Mouse (Mus musculus) kidney, postnatal 0 days (tissue): ENCODE measurements around the gene Gm14597. TPM values are rescaled to one million over a fixed set of nuclear protein-coding genes. Genes with fewer than 3 reads are reported as not detected.
A peak's percentile ranks its signal among the peaks of the same experiment; 100 is the strongest.
"Not testable (repeated sequence)": the region's sequence is repeated elsewhere in the genome, so short reads cannot be mapped to it uniquely, and the experiment has no call there.

Experiments used
- ATAC-seq: fragments of 200-750 bp; cut with Nextera tagmentation; replicated peaks from 2 replicates; pipeline ENCODE4 v1.8.0; 2017; ENCODE audit warnings: low read depth, moderate number of reproducible peaks, moderate TSS enrichment, moderate library complexity; ENCODE audit not compliant: low FRiP score
- DNase-seq: peaks from one replicate; pipeline ENCODE4 v3.0.0-alpha.2; 2016; ENCODE audit warnings: low spot score
- H3K27ac ChIP-seq: fragments of 300-500 bp; sonication (generic); 2 replicates; pipeline ENCODE4 v1.5.1; 2014; ENCODE audit warnings: mild to moderate bottlenecking
- H3K27me3 ChIP-seq: fragments of 300-500 bp; sonication (generic); 2 replicates; pipeline ENCODE4 v1.6.1; 2014; ENCODE audit warnings: low read length, mixed read lengths; ENCODE audit not compliant: insufficient read depth
- H3K36me3 ChIP-seq: fragments of 300-500 bp; sonication (generic); 2 replicates; pipeline ENCODE4 v1.6.1; 2014; ENCODE audit warnings: low read length, mixed read lengths; ENCODE audit not compliant: insufficient read depth
- H3K4me1 ChIP-seq: fragments of 300-500 bp; sonication (generic); replicated peaks from 2 replicates; pipeline ENCODE4 v1.6.1; 2014; ENCODE audit warnings: antibody characterized with exemption, low read length, mixed read lengths; ENCODE audit not compliant: insufficient read depth
- H3K4me2 ChIP-seq: fragments of 300-500 bp; sonication (generic); 2 replicates; pipeline ENCODE4 v1.6.1; 2014; ENCODE audit warnings: mild to moderate bottlenecking, low read length, moderate library complexity, mixed read lengths
- H3K4me3 ChIP-seq: fragments of 300-500 bp; sonication (generic); replicated peaks from 2 replicates; pipeline ENCODE4 v1.5.1; 2014; ENCODE audit warnings: low read depth, low read length
- H3K9ac ChIP-seq: fragments of 300-500 bp; sonication (generic); 2 replicates; pipeline ENCODE4 v1.6.1; 2014; ENCODE audit warnings: low read depth, low read length
- H3K9me3 ChIP-seq: fragments of 300-500 bp; sonication (generic); replicated peaks from 2 replicates; pipeline ENCODE4 v1.6.1; 2016; ENCODE audit warnings: low read length, inconsistent platforms, mixed read lengths
- CTCF ChIP-seq: IDR thresholded peaks from 2 replicates; pipeline ENCODE4 v1.5.1; 2016; ENCODE audit warnings: antibody characterized with exemption, low read depth, mild to moderate bottlenecking, moderate library complexity
- WGBS: fragments of 180-500 bp; shearing (Covaris S2); extraction: QIAGEN DNeasy Blood & Tissue Kit; methylation state at CpG from one replicate; pipeline ENCODE4 v1.1.7; 2014; 5-methylcytosine and 5-hydroxymethylcytosine counted together
- polyA plus RNA-seq: library from polyadenylated mRNA; unstranded; fragments of >200 nt; fragmentation: Nextera tagmentation; extraction: Ambion mirVana; gene quantifications from 2 replicates; pipeline ENCODE4 v1.2.1, GENCODE M21; 2015

The Gm14597 gene
- polyA plus RNA-seq, 1 experiment from 2014 or later, result not detected

GRCm38 (mm10) chrX:53610571-53610970 is 1.8 kb upstream of the Gm14597 start:
- Histone ChIP-seq H3K27me3 (no peaks in the 10 kb centered on the region), H3K4me1 (no peaks in the 10 kb centered on the region), H3K4me2 (no peak overlapping the region), H3K27ac (no peak overlapping the region), H3K36me3 (no peaks in the 10 kb centered on the region), H3K9ac (no peak overlapping the region), H3K9me3 (no peaks in the 10 kb centered on the region), H3K4me3 (no peak overlapping the region)
- peak; percentile 62 for DNase-seq
- 0% methylated on average over 3 of the region's 3 CpGs for WGBS
- ATAC-seq, result no peak
- TF ChIP-seq CTCF, result peak; percentile 77

- H3K9ac ChIP-seq, result peak overlapping the region; percentile 54
- TF ChIP-seq CTCF, result no peak
- H3K4me2 ChIP-seq, result peak overlapping the region; percentile 55
- no peaks in the 10 kb centered on the region for H3K9me3 ChIP-seq
- peak; percentile 54; the same call in 1 of the 2 replicates for ATAC-seq
- H3K4me1 ChIP-seq, result no peaks in the 10 kb centered on the region
- DNase-seq, result peak; percentile 11
- WGBS, result 26% methylated on average over 18 of the region's 18 CpGs
- peak overlapping the region; percentile 42 for H3K4me3 ChIP-seq
- H3K36me3 ChIP-seq, result no peaks in the 10 kb centered on the region
- no peaks in the 10 kb centered on the region for H3K27me3 ChIP-seq
- H3K27ac ChIP-seq, result peak overlapping the region; percentile 36
These were observed 511 bp downstream of the Gm14597 start for GRCm38 (mm10) chrX:53608122-53608813.

- H3K4me2 ChIP-seq, result peak within 1 kb of the TSS; percentile 55
- ATAC-seq, result peak; percentile 80
- no peaks in the 10 kb centered on the region for H3K4me1 ChIP-seq
- no peaks in the 10 kb centered on the region for H3K9me3 ChIP-seq
- TF ChIP-seq CTCF, result no peak; the same call in 1 of the 2 replicates
- 30% methylated on average over 20 of the region's 20 CpGs for WGBS
- peak within 1 kb of the TSS; percentile 36 for H3K27ac ChIP-seq
- H3K36me3 ChIP-seq, result no peaks in the 10 kb centered on the region
- peak within 1 kb of the TSS; percentile 42 for H3K4me3 ChIP-seq
- DNase-seq, result peak; percentile 71
- H3K27me3 ChIP-seq, result no peaks in the 10 kb centered on the region
- H3K9ac ChIP-seq, result peak within 1 kb of the TSS; percentile 54
These were observed 1.3 kb downstream of the Gm14597 start, which contains the start of gene Rtl8c for GRCm38 (mm10) chrX:53607242-53608121. TSS of gene Rtl8c (plus strand) at chrX:53608032.

- not testable (repeated sequence) for H3K27me3 ChIP-seq, H3K4me3 ChIP-seq, ATAC-seq, H3K36me3 ChIP-seq, H3K4me1 ChIP-seq, DNase-seq, H3K9me3 ChIP-seq, H3K9ac ChIP-seq, H3K27ac ChIP-seq, H3K4me2 ChIP-seq
- WGBS, result 19% methylated on average over 1 of the region's 1 CpGs
These were observed 2.6 kb downstream of the Gm14597 start for GRCm38 (mm10) chrX:53606176-53606575.

- H3K27me3 ChIP-seq, H3K9ac ChIP-seq, DNase-seq, ATAC-seq, H3K27ac ChIP-seq, H3K4me3 ChIP-seq, H3K4me2 ChIP-seq, H3K9me3 ChIP-seq, H3K4me1 ChIP-seq, H3K36me3 ChIP-seq: not testable (repeated sequence)
- 17% methylated on average over 1 of the region's 2 CpGs for WGBS
- peak; percentile 58 for TF ChIP-seq CTCF
These were observed 8.8 kb downstream of the Gm14597 start for GRCm38 (mm10) chrX:53599993-53600392.

GRCm38 (mm10) chrX:53583404-53583803 is 25.4 kb downstream of the Gm14597 start:
- not testable (repeated sequence) for H3K9me3 ChIP-seq, H3K27ac ChIP-seq, H3K4me2 ChIP-seq, H3K4me3 ChIP-seq, H3K4me1 ChIP-seq, H3K27me3 ChIP-seq, H3K36me3 ChIP-seq, H3K9ac ChIP-seq, DNase-seq
- ATAC-seq, result peak; percentile 75
- 49% methylated on average over 3 of the region's 4 CpGs for WGBS

- not testable (repeated sequence) for H3K36me3 ChIP-seq, H3K4me1 ChIP-seq, H3K4me2 ChIP-seq, H3K9me3 ChIP-seq, H3K27ac ChIP-seq, ATAC-seq, H3K27me3 ChIP-seq, DNase-seq, H3K9ac ChIP-seq, H3K4me3 ChIP-seq
- WGBS, result 92% methylated on average over 2 of the region's 4 CpGs
These were observed 27.4 kb downstream of the Gm14597 start for GRCm38 (mm10) chrX:53581407-53581806.
